Mouse (Mus musculus) liver, postnatal 0 days (tissue): ENCODE measurements around the gene Pdss2. TPM values are rescaled to one million over a fixed set of nuclear protein-coding genes. Genes with fewer than 3 reads are reported as not detected.
A peak's percentile ranks its signal among the peaks of the same experiment; 100 is the strongest.

ENCODE experiments used
- ATAC-seq: fragments of 200-750 bp; cut with Nextera tagmentation; 2 replicates; pipeline ENCODE4 v1.8.0; 2017; ENCODE audit warnings: mild to moderate bottlenecking, moderate library complexity
- DNase-seq: peaks from one replicate; pipeline ENCODE4 v3.0.0-alpha.2; 2016
- H3K27ac ChIP-seq: fragments of 300-500 bp; sonication (generic); 2 replicates; pipeline ENCODE4 v1.5.1; 2014; ENCODE audit warnings: antibody characterized with exemption, moderate library complexity, mild to moderate bottlenecking, low read depth
- H3K27me3 ChIP-seq: fragments of 300-500 bp; sonication (generic); 2 replicates; pipeline ENCODE4 v1.6.1; 2014; ENCODE audit warnings: low read length, control low read depth, mixed read lengths; ENCODE audit not compliant: insufficient read depth
- H3K36me3 ChIP-seq: fragments of 300-500 bp; sonication (generic); replicated peaks from 2 replicates; pipeline ENCODE4 v1.6.1; 2014; ENCODE audit warnings: mild to moderate bottlenecking, control low read depth, low read length, moderate library complexity, mixed read lengths; ENCODE audit not compliant: insufficient read depth
- H3K4me1 ChIP-seq: fragments of 300-500 bp; sonication (generic); 2 replicates; pipeline ENCODE4 v1.6.1; 2014; ENCODE audit warnings: antibody characterized with exemption, mild to moderate bottlenecking, control low read depth; ENCODE audit not compliant: insufficient read depth
- H3K4me2 ChIP-seq: fragments of 300-500 bp; sonication (generic); 2 replicates; pipeline ENCODE4 v1.6.1; 2014; ENCODE audit warnings: low read depth, mild to moderate bottlenecking, low read length, moderate library complexity, mixed read lengths
- H3K4me3 ChIP-seq: fragments of 300-500 bp; sonication (generic); 2 replicates; pipeline ENCODE4 v1.5.1; 2014; ENCODE audit warnings: low read depth, low read length
- H3K9ac ChIP-seq: fragments of 300-500 bp; sonication (generic); replicated peaks from 2 replicates; pipeline ENCODE4 v1.6.1; 2014; ENCODE audit warnings: mild to moderate bottlenecking, moderate library complexity
- H3K9me3 ChIP-seq: fragments of 300-500 bp; sonication (generic); 2 replicates; pipeline ENCODE4 v1.6.1; 2016; ENCODE audit warnings: mild to moderate bottlenecking, control low read depth, low read length, mixed read lengths
- CTCF ChIP-seq: sonication (generic); IDR thresholded peaks from 2 replicates; pipeline ENCODE4 v1.5.1; 2016; ENCODE audit warnings: antibody characterized with exemption, low read depth
- EP300 ChIP-seq: IDR thresholded peaks from 2 replicates; pipeline ENCODE4 v1.6.1; 2016; ENCODE audit warnings: antibody characterized with exemption, low read depth, mild to moderate bottlenecking
- WGBS: fragments of 180-500 bp; shearing (Covaris S2); extraction: QIAGEN DNeasy Blood & Tissue Kit; methylation state at CpG from one replicate; pipeline ENCODE4 v1.1.7; 2014; ENCODE audit not compliant: insufficient replicate concordance; 5-methylcytosine and 5-hydroxymethylcytosine counted together
- polyA plus RNA-seq: library from polyadenylated mRNA; unstranded; fragments of >200 nt; fragmentation: Nextera tagmentation; extraction: Ambion mirVana; gene quantifications from 2 replicates; pipeline ENCODE4 v1.2.1, GENCODE M21; 2015

Pdss2 gene
- polyA plus RNA-seq, 1 experiment from 2014 or later = 4.5 TPM

GRCm38 (mm10) chr10:43384623-43385022, 163.3 kb downstream of the Pdss2 start:
- Histone ChIP-seq H3K4me3 (no peak overlapping the region), H3K27me3 (no peaks in the 10 kb centered on the region), H3K27ac (no peak overlapping the region; the same call in 1 of the 2 replicates), H3K9ac (no peak overlapping the region), H3K4me1 (no peaks in the 10 kb centered on the region; the same call in 1 of the 2 replicates), H3K4me2 (no peak overlapping the region), H3K36me3 (no peaks in the 10 kb centered on the region), H3K9me3 (no peaks in the 10 kb centered on the region)
- no peak for TF ChIP-seq EP300
- no peak for TF ChIP-seq CTCF
- WGBS = 48% methylated on average over 5 of the region's 5 CpGs
- no peak for DNase-seq
- ATAC-seq = peak; percentile 72

GRCm38 (mm10) chr10:43392921-43393320, 171.6 kb downstream of the Pdss2 start:
- DNase-seq (no peak), ATAC-seq (no peak)
- H3K9me3 ChIP-seq = no peaks in the 10 kb centered on the region
- no peaks in the 10 kb centered on the region for H3K27me3 ChIP-seq
- no peak for TF ChIP-seq CTCF
- no peak for TF ChIP-seq EP300
- H3K4me3 ChIP-seq = no peak overlapping the region
- H3K36me3 ChIP-seq = 0 out of 2 replicates have a peak, but pooled peaks cover 2% of the 10 kb centered on the region
- no peak overlapping the region for H3K4me2 ChIP-seq
- no peak overlapping the region for H3K27ac ChIP-seq
- 96% methylated on average over 2 of the region's 2 CpGs for WGBS
- no peaks in the 10 kb centered on the region for H3K4me1 ChIP-seq
- H3K9ac ChIP-seq = no peak overlapping the region

GRCm38 (mm10) chr10:43393818-43394217, 172.5 kb downstream of the Pdss2 start:
- Histone ChIP-seq H3K27ac (no peak overlapping the region), H3K27me3 (no peaks in the 10 kb centered on the region), H3K36me3 (0 out of 2 replicates have a peak, but pooled peaks cover 2% of the 10 kb centered on the region), H3K9ac (no peak overlapping the region), H3K4me3 (no peak overlapping the region), H3K9me3 (no peaks in the 10 kb centered on the region), H3K4me2 (no peak overlapping the region), H3K4me1 (no peaks in the 10 kb centered on the region)
- no peak for TF ChIP-seq CTCF
- TF ChIP-seq EP300 = no peak
- DNase-seq (no peak), ATAC-seq (no peak)
- WGBS = 83% methylated on average over 6 of the region's 6 CpGs

DNA sequence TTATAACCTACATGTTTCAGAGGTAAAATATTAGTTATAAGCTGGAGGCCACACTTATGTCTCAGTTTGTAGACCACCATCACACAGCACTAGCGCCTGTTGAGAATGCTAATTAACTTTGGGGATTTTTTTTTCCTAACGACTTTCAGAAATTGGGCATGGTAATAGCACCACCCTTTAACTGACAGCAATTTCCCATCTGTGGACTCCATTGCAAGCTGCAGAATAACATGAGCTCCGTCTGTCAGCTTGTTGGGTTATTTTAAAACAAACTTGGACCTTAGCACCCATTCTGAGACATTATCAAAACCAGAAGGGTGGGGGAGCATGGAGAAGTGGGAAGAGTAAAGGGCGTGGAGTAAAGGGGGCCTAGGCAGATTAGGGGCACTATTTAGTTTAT, 174.5 kb downstream of the Pdss2 start:
- ATAC-seq (no peak), DNase-seq (no peak)
- Histone ChIP-seq H3K9ac (no peak overlapping the region), H3K4me2 (no peak overlapping the region), H3K9me3 (no peaks in the 10 kb centered on the region), H3K27me3 (no peaks in the 10 kb centered on the region), H3K36me3 (0 out of 2 replicates have a peak, but pooled peaks cover 2% of the 10 kb centered on the region), H3K4me3 (no peak overlapping the region), H3K4me1 (no peaks in the 10 kb centered on the region), H3K27ac (no peak overlapping the region)
- TF ChIP-seq CTCF = no peak
- TF ChIP-seq EP300 = no peak
- 77% methylated on average over 4 of the region's 4 CpGs for WGBS

DNA sequence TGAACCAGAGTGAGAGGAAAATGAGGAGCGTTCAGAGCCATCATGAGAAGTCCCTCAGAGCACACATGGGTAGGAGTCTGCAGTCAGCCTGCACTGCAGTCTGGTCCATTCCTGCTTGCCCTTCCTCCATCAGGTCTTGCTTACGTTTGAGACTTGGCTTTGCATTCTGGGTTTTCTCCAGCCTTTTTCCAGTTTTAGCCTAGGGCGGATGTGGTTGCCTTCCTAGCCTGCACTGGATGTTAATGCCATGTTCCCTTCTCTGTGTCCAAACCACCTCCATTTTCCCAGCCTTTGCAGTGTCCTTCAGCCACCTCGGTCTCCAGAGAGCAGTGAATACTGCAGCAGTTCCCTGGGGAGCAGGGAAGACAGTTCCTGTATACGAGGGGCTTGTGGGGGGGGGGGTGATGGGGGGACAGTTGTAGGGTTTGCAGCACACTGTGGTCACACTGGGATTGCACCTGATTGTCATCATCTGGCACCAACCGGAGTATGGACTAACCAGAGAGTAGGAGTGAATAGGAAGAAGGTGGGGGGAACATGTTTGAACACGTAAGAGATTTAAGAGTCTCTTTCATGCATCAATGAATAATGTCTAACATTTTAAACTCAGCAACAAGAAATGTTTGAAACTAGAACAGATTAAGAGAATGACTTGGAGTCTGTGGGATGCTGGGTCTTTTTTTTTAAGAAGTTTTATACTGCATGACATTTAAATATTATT, 178.5 kb downstream of the Pdss2 start:
- no peak overlapping the region for H3K4me2 ChIP-seq
- H3K36me3 ChIP-seq = 0 out of 2 replicates have a peak, but pooled peaks cover 3% of the 10 kb centered on the region
- no peak overlapping the region for H3K9ac ChIP-seq
- ATAC-seq (no peak), DNase-seq (no peak)
- no peaks in the 10 kb centered on the region for H3K9me3 ChIP-seq
- H3K27me3 ChIP-seq = no peaks in the 10 kb centered on the region
- no peak for TF ChIP-seq CTCF
- TF ChIP-seq EP300 = no peak
- H3K4me3 ChIP-seq = no peak overlapping the region
- WGBS = 77% methylated on average over 7 of the region's 7 CpGs
- no peak overlapping the region for H3K27ac ChIP-seq
- H3K4me1 ChIP-seq = no peaks in the 10 kb centered on the region

GRCm38 (mm10) chr10:43406107-43406506, 184.8 kb downstream of the Pdss2 start:
- Histone ChIP-seq H3K4me3 (no peak overlapping the region), H3K9me3 (no peaks in the 10 kb centered on the region), H3K4me1 (no peaks in the 10 kb centered on the region), H3K4me2 (no peak overlapping the region), H3K27ac (no peak overlapping the region), H3K36me3 (0 out of 2 replicates have a peak, but pooled peaks cover 3% of the 10 kb centered on the region), H3K9ac (no peak overlapping the region), H3K27me3 (no peaks in the 10 kb centered on the region)
- ATAC-seq = no peak
- 64% methylated on average over 1 of the region's 1 CpGs for WGBS
- no peak for TF ChIP-seq CTCF
- TF ChIP-seq EP300 = no peak
- no peak for DNase-seq

- Histone ChIP-seq H3K4me2 (no peak overlapping the region), H3K27me3 (no peaks in the 10 kb centered on the region), H3K27ac (no peak overlapping the region), H3K36me3 (0 out of 2 replicates have a peak, but pooled peaks cover 3% of the 10 kb centered on the region), H3K4me1 (no peaks in the 10 kb centered on the region), H3K9me3 (no peaks in the 10 kb centered on the region), H3K9ac (no peak overlapping the region), H3K4me3 (no peak overlapping the region)
- 71% methylated on average over 12 of the region's 12 CpGs for WGBS
- ATAC-seq (no peak), DNase-seq (no peak)
- TF ChIP-seq CTCF (no peak), EP300 (no peak)
These were observed 185.6 kb downstream of the Pdss2 start for GRCm38 (mm10) chr10:43406885-43407284.
